Mouse (Mus musculus) midbrain, embryonic 14.5 days (tissue): Measurements from ENCODE around the gene Fosb. TPM values are rescaled to one million over a fixed set of nuclear protein-coding genes. Genes with fewer than 3 reads are reported as not detected.
A peak's percentile ranks its signal among the peaks of the same experiment; 100 is the strongest.
"Not testable (repeated sequence)": the region's sequence is repeated elsewhere in the genome, so short reads cannot be mapped to it uniquely, and the experiment has no call there.

Source experiments
- ATAC-seq: fragments of 200-750 bp; cut with Nextera tagmentation; 2 replicates; pipeline ENCODE4 v1.8.0; 2017; ENCODE audit warnings: moderate number of reproducible peaks, moderate library complexity; ENCODE audit not compliant: low FRiP score, low TSS enrichment
- DNase-seq: peaks from one replicate; pipeline ENCODE4 v3.0.0-alpha.2; 2015
- H3K27ac ChIP-seq: fragments of 300-500 bp; sonication (generic); replicated peaks from 2 replicates; pipeline ENCODE4 v1.5.1; 2014; ENCODE audit warnings: mild to moderate bottlenecking, low read depth, low read length, moderate library complexity
- H3K27me3 ChIP-seq: fragments of 300-500 bp; sonication (generic); 2 replicates; pipeline ENCODE4 v1.6.1; 2014; ENCODE audit warnings: low read length, control low read depth, mixed read lengths; ENCODE audit not compliant: control insufficient read depth, insufficient read depth
- H3K36me3 ChIP-seq: fragments of 300-500 bp; sonication (generic); 2 replicates; pipeline ENCODE4 v1.6.1; 2014; ENCODE audit warnings: low read length, control low read depth; ENCODE audit not compliant: control insufficient read depth, insufficient read depth
- H3K4me1 ChIP-seq: fragments of 300-500 bp; sonication (generic); 2 replicates; pipeline ENCODE4 v1.6.1; 2014; ENCODE audit warnings: mild to moderate bottlenecking, antibody characterized with exemption, low read length, control low read depth; ENCODE audit not compliant: control insufficient read depth, insufficient read depth
- H3K4me2 ChIP-seq: fragments of 300-500 bp; sonication (generic); 2 replicates; pipeline ENCODE4 v1.6.1; 2014; ENCODE audit warnings: mild to moderate bottlenecking, low read length, moderate library complexity
- H3K4me3 ChIP-seq: fragments of 300-500 bp; sonication (generic); replicated peaks from 2 replicates; pipeline ENCODE4 v1.5.1; 2014; ENCODE audit warnings: low read depth, low read length
- H3K9ac ChIP-seq: fragments of 300-500 bp; sonication (generic); replicated peaks from 2 replicates; pipeline ENCODE4 v1.6.1; 2014; ENCODE audit warnings: mild to moderate bottlenecking, low read length, moderate library complexity
- H3K9me3 ChIP-seq: fragments of 300-500 bp; sonication (generic); 2 replicates; pipeline ENCODE4 v1.6.1; 2016; ENCODE audit warnings: low read length, control low read depth, mixed read lengths; ENCODE audit not compliant: control insufficient read depth
- WGBS: fragments of 180-500 bp; shearing (Covaris S2); extraction: QIAGEN DNeasy Blood & Tissue Kit; methylation state at CpG from one replicate; pipeline ENCODE4 v1.1.7; 2014; 5-methylcytosine and 5-hydroxymethylcytosine counted together
- polyA plus RNA-seq: library from polyadenylated mRNA; unstranded; fragments of >200 nt; fragmentation: Nextera tagmentation; extraction: Ambion mirVana; gene quantifications from 2 replicates; pipeline ENCODE4 v1.2.1, GENCODE M21; 2014

Fosb gene
- polyA plus RNA-seq, 1 experiment from 2014 or later = not detected

DNA sequence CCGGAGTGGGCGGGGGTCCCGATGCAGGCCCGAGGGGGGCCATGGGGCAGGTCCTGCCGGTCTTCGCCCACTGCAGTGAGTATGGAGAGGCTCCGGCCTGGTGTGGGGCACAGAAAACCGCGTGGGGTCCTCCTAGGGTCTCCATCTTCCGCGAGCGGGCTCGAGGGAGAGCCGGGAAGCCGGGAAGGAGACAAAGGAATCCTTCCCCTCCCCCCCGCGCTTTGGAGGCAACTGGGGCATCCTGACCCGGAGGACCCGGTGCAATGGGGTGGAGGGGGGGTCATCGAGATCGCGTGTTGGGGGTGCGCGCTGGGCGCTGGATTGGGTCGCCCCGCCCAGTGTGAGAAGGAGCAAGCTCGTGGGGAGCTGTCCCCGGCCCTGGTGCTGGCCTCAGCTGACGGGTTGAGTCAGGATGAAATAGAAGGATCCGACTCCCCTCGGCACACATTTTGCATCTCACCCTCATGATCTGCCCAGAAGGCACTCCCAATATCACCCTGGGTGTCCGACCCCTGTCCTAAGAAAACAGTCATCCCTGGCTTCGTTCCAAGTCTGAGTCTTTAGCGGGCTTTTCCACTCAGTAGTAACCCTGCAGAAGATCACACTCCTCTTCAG is 27.0 kb downstream of the Fosb start:
- peaks cover 36% of the 10 kb centered on the region for H3K27me3 ChIP-seq
- peak overlapping the region; percentile 99 for H3K9ac ChIP-seq
- peak overlapping the region; percentile 94 for H3K4me3 ChIP-seq
- peaks cover 16% of the 10 kb centered on the region for H3K36me3 ChIP-seq
- no peaks in the 10 kb centered on the region for H3K9me3 ChIP-seq
- peak; percentile 71 for DNase-seq
- peaks cover 16% of the 10 kb centered on the region for H3K4me1 ChIP-seq
- peak overlapping the region; percentile 96 for H3K27ac ChIP-seq
- 1% methylated on average over 34 of the region's 35 CpGs for WGBS
- peak overlapping the region; percentile 83 for H3K4me2 ChIP-seq
- peak; percentile 72 for ATAC-seq

DNA sequence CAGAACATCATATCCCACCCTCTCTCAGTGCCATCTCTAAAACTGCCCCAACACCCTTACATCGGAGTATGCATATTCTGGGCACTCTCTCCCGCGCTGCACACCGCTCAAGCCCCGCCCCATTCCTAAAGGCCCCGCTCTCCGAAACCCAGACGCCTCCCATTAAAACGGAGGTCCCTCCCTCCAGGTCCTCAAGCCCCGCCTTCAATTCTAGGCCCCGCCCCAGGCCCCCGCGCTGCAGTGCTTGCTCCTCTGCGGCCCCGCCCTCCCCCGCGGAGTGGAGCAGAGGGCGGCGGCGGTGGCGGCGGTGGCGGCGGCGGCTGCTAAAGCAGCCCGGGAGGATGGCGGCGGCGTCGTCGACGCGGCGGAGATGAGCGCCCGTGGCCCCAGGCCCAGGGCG is 27.5 kb downstream of the Fosb start, which contains the start of gene Rtn2:
Rtn2 (plus strand) TSS at position 240 of the 400 bp plus-strand sequence.
- WGBS = under 1% methylated on average over 36 of the region's 37 CpGs
- Histone ChIP-seq H3K4me2 (peak within 1 kb of the TSS; percentile 83), H3K4me1 (peaks cover 16% of the 10 kb centered on the region), H3K27me3 (peaks cover 40% of the 10 kb centered on the region), H3K9me3 (no peaks in the 10 kb centered on the region), H3K27ac (peak within 1 kb of the TSS; percentile 96), H3K4me3 (peak within 1 kb of the TSS; percentile 94), H3K9ac (peak within 1 kb of the TSS; percentile 99), H3K36me3 (peaks cover 11% of the 10 kb centered on the region)
- peak; percentile 92 for DNase-seq
- ATAC-seq = peak; percentile 87

DNA sequence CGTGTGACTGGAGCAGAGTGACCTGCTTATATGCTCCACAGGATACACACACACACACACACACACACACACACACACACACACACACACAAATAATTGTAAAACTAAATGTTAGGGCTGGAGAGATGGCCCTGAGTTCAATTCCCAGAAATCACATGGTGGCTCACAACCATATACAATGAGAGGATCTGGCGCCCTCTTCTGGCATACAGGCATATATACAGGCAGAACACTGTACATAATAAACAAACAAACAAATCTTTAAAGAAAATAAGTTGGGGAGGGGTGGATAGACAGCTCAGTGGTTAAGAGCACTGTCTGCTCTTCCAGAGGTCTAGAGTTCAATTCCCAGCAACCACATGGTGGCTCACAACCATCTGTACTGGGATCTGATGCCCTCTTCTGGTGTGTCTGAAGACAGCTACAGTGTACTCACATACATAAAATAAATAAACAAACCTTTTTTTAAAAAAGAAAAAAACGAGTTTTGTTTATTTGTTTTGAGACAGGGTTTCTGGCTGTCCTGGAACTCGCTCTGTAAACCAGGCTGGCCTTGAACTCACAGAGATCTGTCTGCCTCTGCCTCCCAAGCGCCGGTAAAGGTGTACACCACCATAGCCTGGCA is 28.1 kb downstream of the Fosb start:
- H3K4me1 ChIP-seq = peaks cover 16% of the 10 kb centered on the region
- WGBS = 40% methylated on average over 6 of the region's 6 CpGs
- H3K4me3 ChIP-seq = peak overlapping the region; percentile 94
- 0 out of 2 replicates have a peak overlapping the region, but pooled peaks have one; percentile 96 for H3K27ac ChIP-seq
- not testable (repeated sequence) for H3K36me3 ChIP-seq, H3K9ac ChIP-seq, ATAC-seq, H3K9me3 ChIP-seq
- peak; percentile 66 for DNase-seq
- H3K4me2 ChIP-seq = peak overlapping the region; percentile 83
- H3K27me3 ChIP-seq = peaks cover 40% of the 10 kb centered on the region

DNA sequence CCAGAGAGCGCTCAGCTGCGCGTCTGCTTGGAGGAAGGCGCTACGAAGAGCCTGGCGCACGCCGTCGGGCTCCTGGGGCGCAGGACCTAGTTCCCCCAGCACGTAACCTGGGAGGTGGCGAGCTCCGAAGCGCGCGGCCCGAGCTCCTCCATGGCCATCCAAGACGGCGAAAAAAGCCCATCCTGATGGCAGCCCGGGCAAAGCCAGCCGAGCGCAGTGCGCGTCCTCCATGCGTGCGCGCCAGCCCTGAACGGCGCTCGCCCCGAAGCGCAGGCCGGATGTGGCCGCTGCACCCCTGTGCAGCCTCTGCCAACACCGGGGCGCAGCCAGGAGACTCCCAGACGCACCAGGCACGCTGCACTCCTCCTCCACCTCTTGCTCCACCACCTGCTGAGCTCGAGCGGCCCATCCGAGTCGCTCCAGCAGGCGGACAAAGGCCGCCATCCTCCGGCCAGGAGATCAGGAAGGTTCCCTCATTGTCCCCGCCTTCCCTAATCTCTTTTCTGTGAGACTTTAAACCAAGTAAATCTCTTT is 30.2 kb downstream of the Fosb start, which contains the start of gene Ppm1n:
Ppm1n (minus strand) TSS at position 484 of the 534 bp plus-strand sequence.
- peaks cover 40% of the 10 kb centered on the region for H3K27me3 ChIP-seq
- 0 out of 2 replicates have a peak within 1 kb of the TSS, but pooled peaks have one; percentile 2 for H3K9ac ChIP-seq
- no peak for DNase-seq
- H3K4me1 ChIP-seq = peaks cover 11% of the 10 kb centered on the region
- H3K4me3 ChIP-seq = peak within 1 kb of the TSS; percentile 28
- H3K4me2 ChIP-seq = peak within 1 kb of the TSS; percentile 46
- H3K36me3 ChIP-seq = no peaks in the 10 kb centered on the region
- ATAC-seq = no peak
- no peak within 1 kb of the TSS for H3K27ac ChIP-seq
- WGBS = under 1% methylated on average over 46 of the region's 46 CpGs
- no peaks in the 10 kb centered on the region for H3K9me3 ChIP-seq

DNA sequence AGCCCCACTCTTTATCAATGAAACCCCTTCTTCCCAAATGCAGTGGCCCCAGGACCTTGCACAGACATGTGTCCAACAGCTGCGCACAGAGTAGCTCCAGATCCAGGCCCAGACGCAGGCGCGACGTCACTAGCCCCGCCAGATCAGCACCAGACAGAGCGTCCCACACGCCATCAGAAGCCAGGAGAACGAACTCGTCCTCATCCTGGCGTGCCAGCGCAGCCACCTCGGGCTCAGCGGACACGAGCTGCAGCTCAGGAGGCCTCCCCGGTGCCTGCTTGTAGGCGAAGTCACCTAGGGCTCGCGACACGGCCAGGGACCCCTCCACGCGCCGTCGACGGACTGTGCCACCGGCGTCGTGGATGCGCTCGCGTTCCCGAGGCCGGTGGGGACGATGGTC is 30.8 kb downstream of the Fosb start:
- no peak for DNase-seq
- no peak for ATAC-seq
- Histone ChIP-seq H3K36me3 (no peaks in the 10 kb centered on the region), H3K4me3 (peak overlapping the region; percentile 28), H3K9me3 (no peaks in the 10 kb centered on the region), H3K27me3 (peaks cover 40% of the 10 kb centered on the region), H3K4me2 (peak overlapping the region; percentile 46), H3K4me1 (peaks cover 7% of the 10 kb centered on the region), H3K9ac (0 out of 2 replicates have a peak overlapping the region, but pooled peaks have one; percentile 2), H3K27ac (no peak overlapping the region)
- 3% methylated on average over 34 of the region's 34 CpGs for WGBS

DNA sequence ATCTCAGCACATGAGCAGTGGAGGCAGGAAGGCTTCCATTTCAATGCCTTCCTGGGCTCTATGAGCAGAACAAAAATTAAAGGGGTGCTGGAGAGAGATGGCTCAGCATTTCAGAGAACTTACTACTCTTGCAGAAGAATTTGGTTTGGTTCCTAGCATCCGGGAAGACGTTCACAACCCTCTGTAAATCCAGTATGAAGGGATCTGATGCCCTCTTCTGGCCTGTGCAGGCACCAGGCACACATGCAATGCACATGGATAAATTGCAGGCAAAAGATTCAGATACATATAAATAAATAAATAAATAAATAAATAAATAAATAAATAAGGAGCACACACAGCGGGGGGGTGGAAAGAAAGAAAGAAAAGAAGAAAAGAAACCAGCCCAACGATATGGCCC is 33.6 kb downstream of the Fosb start:
- WGBS = 53% methylated on average over 4 of the region's 4 CpGs
- H3K9ac ChIP-seq = no peak overlapping the region
- H3K9me3 ChIP-seq = no peaks in the 10 kb centered on the region
- H3K4me2 ChIP-seq = no peak overlapping the region
- H3K36me3 ChIP-seq = no peaks in the 10 kb centered on the region
- no peak overlapping the region for H3K4me3 ChIP-seq
- no peaks in the 10 kb centered on the region for H3K4me1 ChIP-seq
- DNase-seq (no peak), ATAC-seq (no peak)
- no peak overlapping the region for H3K27ac ChIP-seq
- peaks cover 37% of the 10 kb centered on the region for H3K27me3 ChIP-seq

DNA sequence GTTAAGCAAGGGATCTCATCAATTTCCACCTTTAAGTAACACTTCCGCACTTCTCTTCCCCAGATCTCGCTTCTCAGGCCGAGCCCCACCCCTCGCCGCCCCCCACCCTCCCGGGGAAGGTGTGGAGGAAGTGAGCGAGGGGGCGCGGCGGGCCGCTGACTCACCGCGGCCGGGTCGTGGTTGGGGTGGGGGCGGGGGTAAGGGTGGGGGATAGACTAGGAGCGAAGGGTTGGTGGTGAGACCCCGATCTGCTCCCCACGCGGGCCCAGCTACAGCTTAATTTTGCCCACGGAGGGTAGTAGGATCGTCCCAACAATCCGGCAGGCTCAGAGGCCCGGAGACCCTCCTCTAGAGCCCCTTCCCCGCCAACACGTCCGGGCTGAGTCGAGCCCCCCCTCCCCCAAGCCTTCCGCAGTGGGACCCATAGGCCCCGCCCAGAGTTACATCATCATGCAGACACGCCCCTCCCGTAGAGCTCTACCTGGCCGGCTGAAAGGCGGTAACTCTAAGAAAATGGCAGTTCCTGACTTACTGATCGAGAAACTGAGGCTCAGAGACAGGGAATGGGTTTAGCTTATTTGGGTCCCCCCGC is 37.6 kb downstream of the Fosb start:
- Histone ChIP-seq H3K36me3 (peaks cover 2% of the 10 kb centered on the region; the same call in 1 of the 2 replicates), H3K4me2 (peak overlapping the region; percentile 90), H3K27ac (peak overlapping the region; percentile 75), H3K27me3 (no peaks in the 10 kb centered on the region), H3K9ac (peak overlapping the region; percentile 82), H3K9me3 (no peaks in the 10 kb centered on the region), H3K4me3 (peak overlapping the region; percentile 94), H3K4me1 (peaks cover 16% of the 10 kb centered on the region)
- peak; percentile 73 for ATAC-seq
- peak; percentile 82 for DNase-seq
- WGBS = 1% methylated on average over 36 of the region's 36 CpGs

DNA sequence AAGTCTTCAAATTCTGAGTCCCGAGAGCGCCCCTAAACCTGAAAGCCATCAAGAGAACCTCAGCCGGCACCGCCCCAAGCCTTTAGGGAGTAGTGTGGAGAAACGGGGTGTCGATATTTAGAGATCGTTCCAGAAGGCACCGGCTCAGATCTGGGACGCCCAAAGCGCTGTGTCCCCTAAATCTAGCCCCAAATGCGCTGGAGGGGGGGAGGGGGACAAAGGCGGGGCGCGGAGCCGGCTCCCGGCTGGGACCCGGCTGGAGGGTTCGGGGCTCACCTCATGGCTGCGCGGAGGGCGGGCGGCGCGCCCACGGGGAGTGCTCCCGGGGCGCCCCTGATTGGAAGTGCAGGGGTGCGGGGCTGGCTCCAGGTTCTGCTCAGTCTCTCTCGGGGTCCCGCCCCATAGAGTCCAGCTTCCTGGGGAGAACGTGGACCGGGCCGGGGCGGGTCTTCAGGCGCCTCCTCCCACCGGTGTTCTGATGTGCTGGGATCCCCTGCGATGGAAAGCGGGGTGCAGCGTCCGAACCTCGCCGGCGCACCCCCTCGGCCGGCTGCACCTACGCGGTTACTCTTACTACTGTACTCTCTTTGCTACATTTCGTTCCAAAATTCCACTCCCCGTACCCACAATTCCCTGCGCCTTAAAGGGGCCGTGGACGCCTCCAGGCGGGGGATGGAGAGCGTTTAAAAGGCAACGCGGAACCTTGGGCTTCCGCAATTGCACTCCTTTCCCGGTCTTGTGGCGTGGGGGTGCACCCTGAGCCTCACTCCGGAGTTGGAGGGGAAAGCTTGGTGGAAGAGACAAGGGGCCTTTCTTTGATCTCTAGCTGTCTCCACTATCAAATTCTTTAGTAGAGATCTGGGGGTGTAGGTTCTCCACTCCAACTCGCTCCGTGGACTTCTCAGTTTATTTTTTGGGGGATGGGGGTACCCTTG is 38.3 kb downstream of the Fosb start, which contains the start of gene Vasp:
Vasp (minus strand) TSS at position 580 of the 935 bp plus-strand sequence.
- H3K4me3 ChIP-seq = peak within 1 kb of the TSS; percentile 94
- H3K9me3 ChIP-seq = no peaks in the 10 kb centered on the region
- peak; percentile 94 for DNase-seq
- peaks cover 16% of the 10 kb centered on the region for H3K4me1 ChIP-seq
- H3K9ac ChIP-seq = peak within 1 kb of the TSS; percentile 82
- peaks cover 2% of the 10 kb centered on the region; the same call in 1 of the 2 replicates for H3K36me3 ChIP-seq
- H3K4me2 ChIP-seq = peak within 1 kb of the TSS; percentile 90
- under 1% methylated on average over 62 of the region's 62 CpGs for WGBS
- no peaks in the 10 kb centered on the region for H3K27me3 ChIP-seq
- ATAC-seq = peak; percentile 72
- peak within 1 kb of the TSS; percentile 75 for H3K27ac ChIP-seq
